Mouse (Mus musculus): ENCODE results near the gene Chst12.

Chst12 gene

GRCm38 (mm10) chr5:140517159-140517920, 12.0 kb downstream of the Chst12 start:
- DNase-seq (ENCODE audit: low read depth, low spot score) = no peak

GRCm38 (mm10) chr5:140517921-140518230, 12.5 kb downstream of the Chst12 start:
- DNase-seq (ENCODE audit: low read depth, low spot score) = no peak

GRCm38 (mm10) chr5:140521196-140521595, 15.8 kb downstream of the Chst12 start:
- DNase-seq (ENCODE audit: low read depth, low spot score) = no peak

DNA sequence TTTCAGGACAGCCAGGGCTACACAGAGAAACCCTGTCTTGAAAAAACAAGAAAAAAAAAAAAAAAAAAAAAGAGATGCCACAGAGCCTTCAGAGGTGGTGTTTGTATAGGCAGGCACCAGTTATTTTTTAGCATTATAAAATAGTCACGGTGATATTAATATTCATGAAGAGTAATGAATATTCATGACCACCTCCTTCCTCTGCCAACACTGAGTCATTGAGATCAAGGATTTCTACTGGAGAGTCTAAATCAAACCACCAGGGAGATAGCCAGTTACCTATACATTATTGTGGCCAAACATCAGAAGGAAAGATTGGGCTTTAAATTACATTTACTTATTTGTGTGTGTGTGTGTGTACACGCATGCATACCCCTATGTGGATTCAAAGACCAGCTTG, 21.4 kb downstream of the Chst12 start:
- no peak for DNase-seq (ENCODE audit: low read depth, low spot score)

DNA sequence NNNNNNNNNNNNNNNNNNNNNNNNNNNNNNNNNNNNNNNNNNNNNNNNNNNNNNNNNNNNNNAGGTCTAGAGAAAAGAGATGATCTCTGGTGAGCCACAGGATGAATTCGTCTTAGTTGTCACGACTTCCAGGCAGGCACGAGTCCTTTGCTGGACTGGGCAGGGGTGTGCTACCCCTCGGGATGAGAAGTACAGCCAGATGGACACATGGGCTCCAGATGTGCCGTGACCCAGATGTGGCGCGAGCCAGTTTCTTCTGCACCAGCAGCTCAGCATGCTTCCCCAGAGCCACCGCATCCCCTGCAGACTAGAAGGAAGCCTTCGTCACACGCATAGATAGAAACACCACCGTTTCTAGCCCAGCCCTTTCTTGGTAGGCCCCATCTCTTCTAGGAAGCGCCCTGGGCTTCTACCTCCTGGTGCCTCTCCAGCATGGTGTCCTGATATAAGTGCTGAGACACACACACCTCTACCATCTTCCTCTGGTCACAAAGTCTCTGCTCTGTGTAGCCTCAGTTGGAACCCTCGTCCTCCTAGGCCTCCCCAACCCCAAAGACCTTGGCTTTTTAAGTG, 32.8 kb downstream of the Chst12 start:
- no peak for DNase-seq (ENCODE audit: low read depth, low spot score)

DNA sequence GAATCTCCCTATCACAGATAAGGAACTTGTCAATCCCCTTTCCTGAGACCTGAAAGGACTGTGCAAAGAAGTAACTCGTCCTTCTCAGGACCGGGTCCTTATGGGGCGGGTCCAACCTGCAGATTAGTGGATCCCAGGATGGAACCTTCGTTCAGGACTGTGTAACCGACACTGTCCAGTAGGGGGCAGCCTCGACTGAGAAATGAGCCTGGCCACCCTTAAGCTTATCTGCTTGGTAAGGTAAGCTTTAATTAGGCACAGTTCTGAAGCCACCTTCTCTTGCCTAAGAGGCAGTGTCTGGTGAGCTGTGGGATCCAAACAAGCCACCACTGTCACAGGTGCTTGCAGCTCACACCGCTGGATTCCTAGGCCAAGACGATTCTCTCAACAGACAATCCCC, 34.8 kb downstream of the Chst12 start:
- DNase-seq (ENCODE audit: low read depth, low spot score) = peak; percentile 65

DNA sequence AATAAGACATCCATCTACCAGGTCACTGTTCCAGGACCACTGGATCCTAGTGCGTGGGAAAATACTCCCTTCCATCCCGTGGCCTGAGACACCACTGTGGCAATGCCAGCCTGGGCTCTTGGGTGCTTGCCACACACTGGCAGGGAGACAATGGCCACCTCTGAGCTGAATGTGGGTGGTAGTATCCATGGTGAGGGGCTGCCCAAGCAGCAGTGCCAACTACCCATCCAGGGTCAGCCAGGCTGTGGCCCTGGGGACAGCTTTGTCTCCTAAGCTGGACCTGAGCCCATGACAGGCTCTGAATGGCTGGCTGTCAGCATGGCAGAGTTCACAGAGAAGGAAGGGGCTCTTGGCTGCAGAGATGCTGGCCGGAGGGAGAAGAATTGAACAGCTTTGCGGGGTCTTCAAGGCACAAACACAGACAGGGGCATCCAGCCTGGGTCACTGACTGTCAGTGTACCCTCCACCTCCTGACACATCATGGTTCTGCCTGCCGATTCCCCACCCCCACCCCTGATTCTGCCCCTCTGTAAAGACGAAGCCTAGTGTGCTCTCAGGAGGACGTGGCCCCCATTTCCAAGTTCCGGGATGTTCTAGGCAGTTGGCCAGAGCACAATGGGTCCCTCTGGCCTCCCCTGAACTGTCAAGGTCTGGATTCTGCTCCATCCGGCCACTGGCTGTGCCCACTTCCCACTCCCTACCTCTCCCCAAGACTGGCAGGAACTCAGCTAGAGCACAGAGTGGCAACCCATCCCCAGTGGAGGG, 37.6 kb downstream of the Chst12 start:
- DNase-seq (ENCODE audit: low read depth, low spot score) = no peak

DNA sequence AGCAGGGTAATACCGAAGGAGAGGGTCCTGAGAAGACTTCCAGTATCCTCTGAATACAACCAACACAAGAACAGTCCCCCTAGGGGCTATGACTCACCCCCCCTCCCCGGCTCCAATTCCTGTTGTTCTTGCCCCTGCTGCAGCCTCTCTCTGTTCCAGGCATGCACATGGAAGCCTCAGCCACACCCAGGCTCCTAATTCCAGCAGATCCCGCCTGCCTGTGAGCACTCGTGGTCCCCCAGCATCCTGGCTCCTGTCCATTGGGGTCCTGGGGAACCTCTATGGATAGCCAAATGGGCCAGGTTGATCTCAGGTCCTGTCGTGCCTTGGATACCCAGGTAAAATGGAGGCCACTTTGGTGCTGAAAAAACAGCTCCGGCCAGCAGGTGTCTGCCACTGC, 40.3 kb downstream of the Chst12 start:
- no peak for DNase-seq (ENCODE audit: low read depth, low spot score)

DNA sequence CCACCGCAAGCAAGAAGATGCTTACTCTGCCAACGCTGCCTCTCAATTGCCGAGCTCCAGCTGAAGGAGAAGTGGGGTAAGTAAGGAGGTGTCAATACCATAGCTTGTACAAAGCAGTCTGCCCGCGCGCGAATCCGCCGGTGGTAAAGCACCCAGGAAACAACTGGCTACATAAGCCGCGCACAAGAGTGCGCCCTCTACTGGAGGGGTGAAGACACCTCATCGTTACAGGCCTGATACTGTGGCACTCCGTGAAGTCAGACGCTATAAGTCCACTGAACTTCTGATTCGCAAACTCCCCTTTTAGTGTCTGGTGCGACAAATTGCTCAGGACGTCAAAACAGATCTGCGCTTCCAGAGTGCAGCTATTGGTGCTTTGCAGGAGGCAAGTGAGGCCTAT, 41.0 kb downstream of the Chst12 start:
- no peak for DNase-seq (ENCODE audit: low read depth, low spot score)

- DNase-seq (ENCODE audit: low read depth, low spot score) = no peak
These were observed 44.1 kb downstream of the Chst12 start for GRCm38 (mm10) chr5:140549306-140550047.

DNA sequence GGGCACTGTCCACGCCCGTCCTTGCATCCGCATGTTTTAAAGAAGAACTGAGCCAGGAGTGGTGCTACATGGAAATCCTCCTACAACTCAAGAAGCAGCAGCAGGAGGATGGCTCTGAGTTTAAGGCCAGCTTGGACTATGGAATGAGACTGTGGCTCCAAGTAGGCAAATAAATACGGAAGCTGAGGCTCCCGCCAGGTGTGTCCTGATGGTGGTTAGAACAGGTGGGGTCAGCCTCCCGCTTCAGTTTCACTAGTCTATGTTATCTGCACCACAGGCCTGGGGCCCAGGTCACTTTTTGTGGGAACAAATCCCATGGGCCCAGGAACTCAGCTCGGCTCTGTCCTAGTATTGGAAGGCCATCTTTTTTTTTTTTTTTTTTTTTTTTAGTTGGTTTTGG, 48.4 kb downstream of the Chst12 start:
- no peak for DNase-seq (ENCODE audit: low read depth, low spot score)

DNA sequence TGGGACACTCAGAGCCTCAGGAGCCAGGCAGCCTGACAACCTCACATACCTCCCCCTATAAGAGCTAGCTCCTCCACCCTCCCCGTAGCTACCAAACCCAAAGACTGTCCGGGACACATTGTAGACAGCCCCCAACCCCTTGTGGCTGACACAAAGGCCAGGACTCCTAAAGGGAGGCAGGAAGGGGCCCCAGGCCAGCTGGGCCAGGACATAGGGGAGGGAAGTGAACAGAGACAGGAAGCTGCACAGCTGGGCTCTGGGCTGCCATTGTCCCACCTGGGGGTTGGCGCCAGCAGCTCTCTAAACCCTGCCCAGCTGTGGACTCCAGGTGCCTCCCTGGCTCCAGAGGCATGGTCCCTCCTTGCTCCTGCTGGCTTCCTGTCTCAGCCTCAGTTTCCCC, 51.5 kb downstream of the Chst12 start:
- DNase-seq (ENCODE audit: low read depth, low spot score) = no peak

- DNase-seq (ENCODE audit: low read depth, low spot score) = no peak
These were observed 57.3 kb downstream of the Chst12 start for GRCm38 (mm10) chr5:140562601-140563000.

DNA sequence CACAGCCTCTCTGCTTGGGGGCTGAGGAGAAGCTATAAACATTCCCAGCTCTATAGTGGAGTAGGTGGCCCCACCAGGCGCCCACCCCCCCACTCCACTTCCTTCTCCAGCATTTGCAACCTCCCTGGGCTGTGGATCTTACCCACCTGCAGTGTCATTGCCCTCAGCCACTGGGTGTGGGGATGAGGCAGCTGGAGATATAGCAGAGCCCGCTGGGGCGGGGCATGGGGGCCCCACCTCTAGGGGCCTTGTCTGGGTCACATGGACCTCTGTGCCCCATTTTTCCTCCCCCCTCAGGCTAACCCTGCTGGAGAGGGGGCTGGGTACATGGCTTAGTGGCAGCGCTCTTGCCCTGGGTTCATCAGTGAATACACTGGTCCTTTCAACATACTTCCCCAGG, 59.5 kb downstream of the Chst12 start, which contains the start of gene Grifin:
Grifin (minus strand) TSS at position 176 of the 400 bp plus-strand sequence.
- no peak for DNase-seq (ENCODE audit: low read depth, low spot score)

- no peak for DNase-seq (ENCODE audit: low read depth, low spot score)
These were observed 60.1 kb downstream of the Chst12 start for GRCm38 (mm10) chr5:140565451-140565850.

GRCm38 (mm10) chr5:140565856-140566255, 60.5 kb downstream of the Chst12 start:
- no peak for DNase-seq (ENCODE audit: low read depth, low spot score)

DNA sequence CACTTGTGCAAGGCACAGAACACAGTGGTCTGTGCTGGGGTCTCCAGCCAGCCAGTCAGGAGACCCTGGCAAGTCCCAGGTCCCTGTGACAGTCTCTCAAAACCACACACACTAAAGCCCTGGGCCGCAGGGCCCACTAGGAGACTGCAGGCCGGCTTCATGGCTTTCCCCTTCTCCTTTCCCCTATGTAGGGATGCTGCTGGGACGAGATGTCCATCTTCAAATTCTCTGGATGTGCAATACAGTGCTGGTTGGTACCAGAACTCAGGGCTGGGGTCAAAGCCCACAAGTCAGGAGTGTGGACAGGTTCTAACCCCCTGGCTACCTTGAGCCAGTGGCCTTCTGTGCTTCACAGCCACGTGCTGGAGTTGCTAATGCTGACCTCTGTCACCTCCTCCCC, 60.9 kb downstream of the Chst12 start:
- no peak for DNase-seq (ENCODE audit: low read depth, low spot score)

GRCm38 (mm10) chr5:140567321-140567720, 62.0 kb downstream of the Chst12 start:
- no peak for DNase-seq (ENCODE audit: low read depth, low spot score)

DNA sequence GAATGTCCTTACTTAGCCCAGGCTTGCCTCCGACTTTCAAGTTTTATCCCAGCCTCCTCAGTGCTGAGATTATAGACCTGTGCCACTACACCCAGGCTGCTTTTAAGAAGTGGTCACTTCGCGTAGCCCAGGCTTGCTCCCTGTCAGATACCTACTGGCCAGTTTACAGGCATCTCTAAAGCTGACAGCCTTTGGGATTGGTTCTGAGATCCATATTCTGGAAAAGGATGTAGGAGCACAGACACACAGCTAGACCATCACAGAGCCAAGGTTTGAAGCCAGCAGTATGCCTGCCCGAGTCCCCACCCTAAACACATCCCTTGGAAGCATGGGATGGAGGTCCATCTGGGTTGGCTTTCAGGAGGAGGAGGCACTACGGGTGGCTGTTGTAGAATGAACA, 62.4 kb downstream of the Chst12 start:
- no peak for DNase-seq (ENCODE audit: low read depth, low spot score)

DNA sequence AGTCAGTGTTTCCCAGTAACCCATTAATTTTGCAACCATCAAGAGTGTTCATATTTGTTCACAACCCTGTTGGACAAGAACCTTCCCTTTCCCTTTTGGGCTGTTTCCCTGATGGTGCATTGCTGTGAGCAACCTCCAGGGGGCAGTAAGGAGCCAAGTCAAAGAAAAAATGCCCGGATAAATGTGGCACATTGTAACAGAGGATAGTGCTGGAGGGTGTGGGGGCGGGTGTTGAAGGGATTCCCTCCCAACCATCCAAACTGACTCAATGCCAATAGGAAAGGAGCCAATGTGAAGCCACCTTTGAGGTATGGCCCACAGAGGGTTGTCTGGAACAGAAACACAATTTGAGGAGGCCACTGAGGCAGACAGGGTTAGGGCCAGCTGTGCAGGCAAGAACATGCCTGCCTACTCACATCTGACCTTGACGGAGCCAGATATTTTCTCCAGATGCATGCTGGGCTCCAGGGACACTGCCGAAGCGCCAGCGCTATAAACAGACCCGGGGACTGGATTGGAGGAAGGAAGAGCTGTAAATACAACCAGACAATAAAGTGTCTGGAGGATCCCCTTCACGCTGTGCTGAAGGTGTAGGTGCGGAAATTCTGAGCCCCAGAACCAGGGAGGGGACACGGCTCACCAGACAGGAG, 63.1 kb downstream of the Chst12 start:
- no peak for DNase-seq (ENCODE audit: low read depth, low spot score)

DNA sequence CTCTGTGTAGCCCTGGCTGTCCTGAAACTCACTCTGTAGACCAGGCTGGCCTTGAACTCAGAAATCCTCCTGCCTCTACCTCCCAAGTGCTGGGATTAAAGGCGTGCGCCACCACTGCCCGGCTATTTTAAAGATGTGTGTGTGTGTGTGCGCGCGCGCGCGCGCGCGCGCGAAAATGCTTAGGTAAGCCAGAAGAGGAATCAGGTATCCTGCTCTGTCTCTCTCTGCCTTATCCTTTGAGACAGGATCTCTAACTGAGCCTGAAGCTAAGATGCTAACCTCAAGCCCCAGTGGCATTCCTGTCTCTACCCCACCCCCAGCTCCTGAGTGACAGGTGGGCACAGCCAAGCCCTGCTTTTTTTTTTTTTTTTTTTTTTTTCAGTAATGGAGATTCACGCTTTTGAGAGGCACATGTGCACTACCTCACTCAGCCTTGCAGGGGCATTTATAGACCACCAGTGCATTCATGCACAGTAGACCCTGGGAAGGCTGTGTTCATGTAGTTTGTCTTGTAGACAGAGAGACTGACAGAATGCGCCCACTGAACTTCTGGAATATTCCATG, 63.8 kb downstream of the Chst12 start:
- DNase-seq (ENCODE audit: low read depth, low spot score) = no peak

Measured in embryo, embryonic 11.5 days (tissue).